Mouse (Mus musculus): ENCODE measurements around the gene Klhl3.

- TF ChIP-seq EP300 (IDR thresholded peaks at IDR 0.05; ENCODE audit: low read depth) (peak; percentile 38; the same call in 1 of the 2 replicates), CTCF (IDR thresholded peaks at IDR 0.05; ENCODE audit: low read depth) (no peak)
Measured at GRCm38 (mm10) chr13:57983330-57983729, 130.1 kb downstream of the Klhl3 start.

Data from heart, postnatal 0 days (tissue).